Mouse (Mus musculus): ENCODE data around the gene Pam. TPM values are rescaled to one million over a fixed set of nuclear protein-coding genes. Genes with fewer than 3 reads are reported as not detected.

Pam gene
- polyA plus RNA-seq, 1 experiment: 54.7 TPM

GRCm38 (mm10) chr1:97909561-97909960 lies 185.9 kb downstream of the Pam start:
- 32% methylated on average over 5 of the region's 5 CpGs for WGBS
- Histone ChIP-seq H3K4me1 (ENCODE audit: control insufficient read depth, insufficient read depth, low read length) (no peaks in the 10 kb centered on the region), H3K36me3 (ENCODE audit: control insufficient read depth, insufficient read depth, low read length) (no peaks in the 10 kb centered on the region), H3K27me3 (replicated peaks; ENCODE audit: control insufficient read depth, insufficient read depth, low read length) (no peaks in the 10 kb centered on the region), H3K27ac (ENCODE audit: insufficient read depth, low read depth, low read length) (no peak overlapping the region), H3K4me3 (ENCODE audit: insufficient read depth, low read depth, low read length) (no peak overlapping the region)
- no peak for DNase-seq
- TF ChIP-seq CTCF (conservative IDR thresholded peaks at IDR 0.05; ENCODE audit: insufficient read depth, insufficient read length, low read depth, low read length): no peak
- TF ChIP-seq POLR2A (IDR thresholded peaks at IDR 0.05; ENCODE audit: low read depth, low read length): no peak

- Histone ChIP-seq H3K4me1 (ENCODE audit: control insufficient read depth, insufficient read depth, low read length) (no peaks in the 10 kb centered on the region), H3K4me3 (ENCODE audit: insufficient read depth, low read depth, low read length) (no peak overlapping the region), H3K27me3 (replicated peaks; ENCODE audit: control insufficient read depth, insufficient read depth, low read length) (no peaks in the 10 kb centered on the region), H3K27ac (ENCODE audit: insufficient read depth, low read depth, low read length) (no peak overlapping the region), H3K36me3 (ENCODE audit: control insufficient read depth, insufficient read depth, low read length) (no peaks in the 10 kb centered on the region)
- no peak for TF ChIP-seq POLR2A (IDR thresholded peaks at IDR 0.05; ENCODE audit: low read depth, low read length)
- no peak for TF ChIP-seq CTCF (conservative IDR thresholded peaks at IDR 0.05; ENCODE audit: insufficient read depth, insufficient read length, low read depth, low read length)
- no peak for DNase-seq
- 94% methylated on average over 4 of the region's 4 CpGs for WGBS
Observed at GRCm38 (mm10) chr1:97908736-97909135, 186.7 kb downstream of the Pam start.

GRCm38 (mm10) chr1:97903912-97904460 lies 191.5 kb downstream of the Pam start:
- TF ChIP-seq CTCF (conservative IDR thresholded peaks at IDR 0.05; ENCODE audit: insufficient read depth, insufficient read length, low read depth, low read length) (no peak), POLR2A (IDR thresholded peaks at IDR 0.05; ENCODE audit: low read depth, low read length) (no peak)
- no peaks in the 10 kb centered on the region for H3K36me3 ChIP-seq (ENCODE audit: control insufficient read depth, insufficient read depth, low read length)
- H3K27ac ChIP-seq (ENCODE audit: insufficient read depth, low read depth, low read length): no peak overlapping the region
- H3K27me3 ChIP-seq (replicated peaks; ENCODE audit: control insufficient read depth, insufficient read depth, low read length): no peaks in the 10 kb centered on the region
- no peaks in the 10 kb centered on the region for H3K4me1 ChIP-seq (ENCODE audit: control insufficient read depth, insufficient read depth, low read length)
- DNase-seq: peak; percentile 48
- H3K4me3 ChIP-seq (ENCODE audit: insufficient read depth, low read depth, low read length): no peak overlapping the region
- WGBS: 38% methylated on average over 7 of the region's 7 CpGs

GRCm38 (mm10) chr1:97902830-97903229 lies 192.6 kb downstream of the Pam start:
- H3K4me3 ChIP-seq (ENCODE audit: insufficient read depth, low read depth, low read length): no peak overlapping the region
- no peaks in the 10 kb centered on the region for H3K4me1 ChIP-seq (ENCODE audit: control insufficient read depth, insufficient read depth, low read length)
- H3K36me3 ChIP-seq (ENCODE audit: control insufficient read depth, insufficient read depth, low read length): no peaks in the 10 kb centered on the region
- no peaks in the 10 kb centered on the region for H3K27me3 ChIP-seq (replicated peaks; ENCODE audit: control insufficient read depth, insufficient read depth, low read length)
- 89% methylated on average over 7 of the region's 7 CpGs for WGBS
- no peak overlapping the region for H3K27ac ChIP-seq (ENCODE audit: insufficient read depth, low read depth, low read length)
- DNase-seq: no peak
- TF ChIP-seq POLR2A (IDR thresholded peaks at IDR 0.05; ENCODE audit: low read depth, low read length) (no peak), CTCF (conservative IDR thresholded peaks at IDR 0.05; ENCODE audit: insufficient read depth, insufficient read length, low read depth, low read length) (no peak)

GRCm38 (mm10) chr1:97900559-97901153 lies 194.8 kb downstream of the Pam start:
- H3K27ac ChIP-seq (ENCODE audit: insufficient read depth, low read depth, low read length): no peak overlapping the region
- H3K4me1 ChIP-seq (ENCODE audit: control insufficient read depth, insufficient read depth, low read length): no peaks in the 10 kb centered on the region
- DNase-seq: no peak
- 92% methylated on average over 7 of the region's 7 CpGs for WGBS
- TF ChIP-seq CTCF (conservative IDR thresholded peaks at IDR 0.05; ENCODE audit: insufficient read depth, insufficient read length, low read depth, low read length) (no peak), POLR2A (IDR thresholded peaks at IDR 0.05; ENCODE audit: low read depth, low read length) (no peak)
- no peaks in the 10 kb centered on the region for H3K36me3 ChIP-seq (ENCODE audit: control insufficient read depth, insufficient read depth, low read length)
- no peaks in the 10 kb centered on the region for H3K27me3 ChIP-seq (replicated peaks; ENCODE audit: control insufficient read depth, insufficient read depth, low read length)
- H3K4me3 ChIP-seq (ENCODE audit: insufficient read depth, low read depth, low read length): no peak overlapping the region

- Histone ChIP-seq H3K36me3 (ENCODE audit: control insufficient read depth, insufficient read depth, low read length) (peaks cover 2% of the 10 kb centered on the region; the same call in 1 of the 2 replicates), H3K4me1 (ENCODE audit: control insufficient read depth, insufficient read depth, low read length) (no peaks in the 10 kb centered on the region), H3K27ac (ENCODE audit: insufficient read depth, low read depth, low read length) (no peak overlapping the region), H3K4me3 (ENCODE audit: insufficient read depth, low read depth, low read length) (no peak overlapping the region), H3K27me3 (replicated peaks; ENCODE audit: control insufficient read depth, insufficient read depth, low read length) (no peaks in the 10 kb centered on the region)
- TF ChIP-seq CTCF (conservative IDR thresholded peaks at IDR 0.05; ENCODE audit: insufficient read depth, insufficient read length, low read depth, low read length) (no peak), POLR2A (IDR thresholded peaks at IDR 0.05; ENCODE audit: low read depth, low read length) (no peak)
- no peak for DNase-seq
- WGBS: 85% methylated on average over 9 of the region's 9 CpGs
Observed at GRCm38 (mm10) chr1:97887511-97887910, 207.9 kb downstream of the Pam start.

- 79% methylated on average over 7 of the region's 7 CpGs for whole genome bisulfite sequencing
- no peaks in the 10 kb centered on the region for H3K27me3 ChIP-seq (replicated peaks; ENCODE audit: control insufficient read depth, insufficient read depth, low read length)
- H3K4me1 ChIP-seq (ENCODE audit: control insufficient read depth, insufficient read depth, low read length): no peaks in the 10 kb centered on the region
- no peak for DNase-seq
- no peak overlapping the region for H3K27ac ChIP-seq (ENCODE audit: insufficient read depth, low read depth, low read length)
- no peak for TF ChIP-seq POLR2A (IDR thresholded peaks at IDR 0.05; ENCODE audit: low read depth, low read length)
- peaks cover 2% of the 10 kb centered on the region; the same call in 1 of the 2 replicates for H3K36me3 ChIP-seq (ENCODE audit: control insufficient read depth, insufficient read depth, low read length)
- H3K4me3 ChIP-seq (ENCODE audit: insufficient read depth, low read depth, low read length): no peak overlapping the region
Observed at GRCm38 (mm10) chr1:97883498-97883897, 211.9 kb downstream of the Pam start.

Measured in kidney, adult 2 months (tissue).